Mouse (Mus musculus): ENCODE measurements around the gene AI413582. TPM values are rescaled to one million over a fixed set of nuclear protein-coding genes. Genes with fewer than 3 reads are reported as not detected.

AI413582 gene
- total RNA-seq, 1 experiment from 2014 or later: 26.1 TPM

GRCm38 (mm10) chr17:27583185-27583894 is 17.8 kb upstream of the AI413582 start:
- no peak for ATAC-seq (ENCODE audit: extremely low read depth, insufficient number of reproducible peaks, low FRiP score, poor library complexity, severe bottlenecking)

DNA sequence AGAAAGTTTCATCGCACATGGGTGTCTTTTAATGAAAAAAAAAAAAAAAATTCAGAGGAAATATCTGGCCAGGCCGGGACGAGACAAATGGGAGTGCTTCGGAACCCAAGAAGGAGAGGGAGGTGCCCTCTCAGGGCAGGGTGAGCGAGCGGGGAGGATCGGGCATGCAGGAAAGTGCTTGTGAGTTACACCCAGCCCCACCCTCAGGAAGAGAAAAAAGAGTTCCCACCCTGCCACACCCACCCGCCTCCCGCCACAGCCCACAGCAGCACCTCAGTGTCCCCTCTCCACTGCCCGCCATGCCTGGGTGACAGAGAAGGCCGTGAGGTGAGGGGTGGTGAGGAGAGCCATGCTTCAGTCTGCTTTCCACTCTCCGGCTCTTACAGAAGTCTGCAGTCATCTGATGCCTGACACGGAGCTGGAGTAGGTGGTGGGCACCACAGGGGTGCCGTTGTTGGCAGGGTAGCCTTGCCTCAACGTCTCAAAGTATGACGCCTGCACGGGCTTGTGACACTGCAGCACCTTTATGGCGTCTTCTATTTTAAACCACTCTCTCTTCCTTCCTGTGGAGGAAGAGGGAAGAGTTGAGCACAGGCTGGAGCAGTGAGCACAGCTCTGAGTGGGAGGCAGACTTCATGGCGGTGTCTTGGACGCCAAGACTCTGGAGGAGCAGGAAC is 15.0 kb upstream of the AI413582 start:
- no peak for ATAC-seq (ENCODE audit: extremely low read depth, insufficient number of reproducible peaks, low FRiP score, poor library complexity, severe bottlenecking)

GRCm38 (mm10) chr17:27579816-27580215 is 14.3 kb upstream of the AI413582 start:
- no peak for ATAC-seq (ENCODE audit: extremely low read depth, insufficient number of reproducible peaks, low FRiP score, poor library complexity, severe bottlenecking)

DNA sequence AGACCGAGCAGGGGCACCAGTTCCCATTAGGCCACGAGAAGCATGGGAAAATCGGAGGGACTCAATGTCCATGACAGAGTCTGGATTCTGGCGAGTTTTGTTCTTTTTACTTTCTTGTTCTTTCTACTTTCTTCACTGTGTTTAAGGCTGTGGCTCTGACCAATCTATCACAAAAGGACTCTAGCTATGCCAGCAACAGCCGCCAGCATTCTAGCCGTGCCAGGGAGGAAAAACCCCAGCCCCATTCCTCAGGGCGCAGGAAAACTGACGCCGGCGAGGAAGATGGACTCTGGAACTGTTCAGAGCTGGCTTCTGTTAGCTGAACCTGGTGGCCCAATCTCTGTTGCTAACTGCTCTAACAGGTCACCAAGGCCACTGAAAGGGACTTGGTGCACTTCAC is 12.9 kb upstream of the AI413582 start:
- no peak for ATAC-seq (ENCODE audit: extremely low read depth, insufficient number of reproducible peaks, low FRiP score, poor library complexity, severe bottlenecking)

DNA sequence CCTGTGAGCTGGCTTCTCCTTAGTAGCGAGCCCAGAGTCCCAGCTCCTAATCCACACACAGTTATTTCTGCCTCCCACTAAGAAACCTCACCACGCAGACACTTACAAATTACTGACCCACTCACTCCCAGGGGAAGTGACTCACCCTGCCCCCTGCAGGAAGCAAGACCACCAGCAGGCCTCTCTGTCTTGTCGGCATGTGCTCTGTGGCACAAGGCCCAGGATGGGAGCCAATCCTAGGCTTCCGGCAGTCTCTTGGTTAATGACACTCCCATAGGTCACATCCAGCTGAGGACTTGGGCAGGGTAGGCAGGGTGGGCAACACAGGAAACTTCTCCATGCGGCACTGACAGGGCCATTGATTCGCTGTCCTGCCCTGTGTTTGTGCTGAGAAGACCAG is 11.9 kb upstream of the AI413582 start:
- no peak for ATAC-seq (ENCODE audit: extremely low read depth, insufficient number of reproducible peaks, low FRiP score, poor library complexity, severe bottlenecking)

DNA sequence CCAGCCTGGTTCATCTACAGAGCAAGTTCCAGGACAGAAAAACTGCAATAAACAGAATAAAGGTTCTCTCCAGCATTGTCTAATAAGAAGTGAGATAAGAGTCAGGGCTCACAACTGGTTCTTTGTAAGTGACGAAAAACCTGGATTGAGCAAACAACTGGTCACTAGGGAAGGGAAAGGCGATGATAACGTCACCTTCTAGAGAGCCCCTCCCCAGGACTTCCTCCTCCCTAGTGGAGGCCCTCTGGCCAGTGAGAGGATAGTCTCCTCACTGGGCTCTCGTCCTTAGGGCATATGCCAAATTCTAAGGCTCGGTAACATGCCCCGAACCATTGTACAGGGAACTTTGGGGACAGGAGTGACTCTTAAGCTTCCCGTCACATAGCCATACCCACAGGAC is 10.5 kb upstream of the AI413582 start:
- no peak for ATAC-seq (ENCODE audit: extremely low read depth, insufficient number of reproducible peaks, low FRiP score, poor library complexity, severe bottlenecking)

DNA sequence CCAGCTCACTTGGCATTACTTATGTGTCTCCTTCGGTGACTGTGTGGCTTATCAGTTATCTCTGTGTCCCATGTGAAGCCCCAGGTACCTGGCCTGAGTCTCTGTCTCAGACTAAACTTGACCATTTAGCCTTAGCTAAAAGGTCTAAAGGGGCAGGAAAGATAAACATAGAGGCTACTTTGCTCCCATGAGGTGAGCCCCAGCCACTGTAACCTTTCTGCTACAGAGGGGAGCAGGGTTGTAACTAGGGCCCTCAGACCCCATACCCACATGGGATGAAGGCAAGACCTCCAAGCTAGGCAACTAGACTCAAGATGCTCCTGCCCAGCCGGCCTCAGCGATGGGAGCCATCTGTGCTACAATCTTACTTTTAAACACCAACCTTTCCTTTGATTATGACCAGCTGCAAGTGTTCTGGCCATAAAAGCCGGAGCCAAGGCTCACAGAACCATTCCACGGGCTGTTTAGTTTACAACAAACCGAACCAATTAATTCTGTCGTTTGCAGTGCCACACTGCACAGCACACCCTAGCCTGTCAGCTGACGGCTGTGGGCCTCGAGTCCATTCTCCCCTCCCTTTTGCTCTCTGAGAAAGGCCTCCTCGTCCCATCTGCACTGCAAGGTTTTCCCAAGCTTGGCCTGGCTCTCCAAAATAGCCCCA is 9.7 kb upstream of the AI413582 start:
- no peak for ATAC-seq (ENCODE audit: extremely low read depth, insufficient number of reproducible peaks, low FRiP score, poor library complexity, severe bottlenecking)

GRCm38 (mm10) chr17:27574470-27575115 is 9.0 kb upstream of the AI413582 start:
- ATAC-seq (ENCODE audit: extremely low read depth, insufficient number of reproducible peaks, low FRiP score, poor library complexity, severe bottlenecking): no peak

GRCm38 (mm10) chr17:27573772-27574320 is 8.3 kb upstream of the AI413582 start:
- no peak for ATAC-seq (ENCODE audit: extremely low read depth, insufficient number of reproducible peaks, low FRiP score, poor library complexity, severe bottlenecking)

DNA sequence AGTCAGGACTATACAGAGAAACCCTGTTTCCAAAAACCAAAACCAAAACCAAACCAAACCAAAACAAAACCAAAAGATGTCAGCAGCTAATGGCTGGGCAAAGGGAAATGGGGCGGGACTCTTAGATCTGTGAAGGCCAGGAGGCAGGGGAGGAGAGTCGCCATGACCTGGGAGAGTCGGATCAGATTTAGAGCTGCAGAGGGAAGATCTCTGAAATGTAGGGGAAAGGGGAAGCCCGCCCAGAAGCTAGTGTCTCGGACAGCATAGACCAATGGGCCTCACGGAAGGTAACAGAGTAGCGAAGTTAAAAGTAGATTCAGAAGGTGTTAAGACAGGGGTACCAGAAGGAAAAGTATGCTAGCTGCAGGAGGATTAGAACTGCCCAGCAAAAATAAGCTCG is 5.8 kb upstream of the AI413582 start:
- ATAC-seq (ENCODE audit: extremely low read depth, insufficient number of reproducible peaks, low FRiP score, poor library complexity, severe bottlenecking): no peak

GRCm38 (mm10) chr17:27568228-27568627 is 2.7 kb upstream of the AI413582 start:
- ATAC-seq (ENCODE audit: extremely low read depth, insufficient number of reproducible peaks, low FRiP score, poor library complexity, severe bottlenecking): no peak

DNA sequence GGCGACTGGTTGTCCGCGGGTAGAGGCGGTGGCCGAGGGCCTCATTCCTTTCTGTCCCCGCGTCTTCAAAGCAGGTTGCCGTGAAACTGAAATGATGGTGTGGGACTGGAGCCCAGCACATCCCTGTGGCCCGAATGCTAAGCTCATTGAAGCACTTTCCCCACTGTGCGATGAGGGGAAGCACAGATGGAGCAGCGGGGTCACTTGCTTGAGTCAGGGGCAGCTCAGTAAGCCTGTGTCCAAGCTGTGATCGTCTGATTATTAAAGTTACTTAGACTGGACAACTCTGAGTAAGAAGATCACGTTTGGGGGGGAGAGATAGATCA is 349 bp upstream of the AI413582 start:
- no peak for ATAC-seq (ENCODE audit: extremely low read depth, insufficient number of reproducible peaks, low FRiP score, poor library complexity, severe bottlenecking)

GRCm38 (mm10) chr17:27564391-27565162 is 979 bp downstream of the AI413582 start:
- ATAC-seq (ENCODE audit: extremely low read depth, insufficient number of reproducible peaks, low FRiP score, poor library complexity, severe bottlenecking): no peak

GRCm38 (mm10) chr17:27563771-27564244 is 1.7 kb downstream of the AI413582 start:
- no peak for ATAC-seq (ENCODE audit: extremely low read depth, insufficient number of reproducible peaks, low FRiP score, poor library complexity, severe bottlenecking)

- no peak for ATAC-seq (ENCODE audit: extremely low read depth, insufficient number of reproducible peaks, low FRiP score, poor library complexity, severe bottlenecking)
These were observed 3.6 kb downstream of the AI413582 start for GRCm38 (mm10) chr17:27561809-27562526.

DNA sequence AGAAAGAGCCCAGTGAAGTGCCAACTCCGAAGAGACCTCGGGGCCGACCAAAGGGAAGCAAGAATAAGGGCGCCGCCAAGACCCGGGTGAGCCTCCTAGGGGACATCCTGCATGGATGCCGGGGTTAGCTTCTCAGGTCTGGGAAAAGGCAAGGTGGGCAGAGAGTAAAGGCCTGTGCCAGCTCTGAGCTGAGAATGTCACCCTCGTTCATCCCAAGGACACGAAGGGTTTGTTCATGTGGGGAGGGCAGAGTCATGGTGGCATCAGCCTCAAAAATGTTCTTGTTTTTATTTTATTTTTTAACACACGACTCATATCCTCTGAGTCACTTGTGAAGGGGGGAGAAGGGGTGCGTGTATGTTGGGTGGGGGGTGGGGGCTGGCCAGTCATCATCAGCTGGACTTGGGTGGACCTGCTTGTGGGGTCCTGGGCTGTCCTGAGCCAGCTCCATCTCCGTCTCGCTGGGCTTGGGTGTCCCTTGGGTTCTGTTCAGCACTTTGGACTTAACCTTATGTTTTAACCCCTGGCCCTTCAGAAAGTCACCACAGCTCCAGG is 4.6 kb downstream of the AI413582 start:
- no peak for ATAC-seq (ENCODE audit: extremely low read depth, insufficient number of reproducible peaks, low FRiP score, poor library complexity, severe bottlenecking)

DNA sequence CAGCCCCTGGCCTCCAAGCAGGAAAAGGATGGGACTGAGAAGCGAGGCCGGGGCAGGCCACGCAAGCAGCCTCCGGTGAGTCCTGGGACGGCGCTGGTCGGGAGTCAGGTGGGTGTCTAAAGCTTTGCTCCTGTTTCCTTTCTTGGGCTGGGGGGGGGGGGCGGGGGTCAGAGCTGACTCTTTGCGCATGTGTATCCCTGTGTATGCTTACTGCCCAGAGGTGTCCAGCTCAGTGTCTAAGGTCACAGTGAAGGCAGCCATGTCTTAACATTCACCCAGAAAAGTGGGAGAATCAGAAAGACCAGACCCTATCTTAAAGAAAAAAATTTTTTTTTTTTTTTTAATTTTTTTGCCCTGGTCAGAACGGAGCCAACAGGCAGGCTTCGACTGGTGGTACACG is 6.0 kb downstream of the AI413582 start:
- ATAC-seq (ENCODE audit: extremely low read depth, insufficient number of reproducible peaks, low FRiP score, poor library complexity, severe bottlenecking): no peak

GRCm38 (mm10) chr17:27558845-27559244 is 6.7 kb downstream of the AI413582 start:
- no peak for ATAC-seq (ENCODE audit: extremely low read depth, insufficient number of reproducible peaks, low FRiP score, poor library complexity, severe bottlenecking)
